Mouse (Mus musculus) intestine, embryonic 16.5 days (tissue): ENCODE measurements at regions not wholly inside any gene's neighbourhood (a gene's known extent, or its start where the extent isn't known, plus 50 kb on each side); places are given as distances from the start of the nearest gene placed in this dataset.
"Not testable (repeated sequence)": the region's sequence is repeated elsewhere in the genome, so short reads cannot be mapped to it uniquely, and the experiment has no call there.

Source experiments
- ATAC-seq: fragments of 200-750 bp; cut with Nextera tagmentation; 2 replicates; pipeline ENCODE4 v1.8.0; 2017; ENCODE audit warnings: moderate TSS enrichment, moderate library complexity
- H3K27ac ChIP-seq: fragments of 300-500 bp; sonication (generic); 2 replicates; pipeline ENCODE4 v1.5.1; 2014; ENCODE audit warnings: mild to moderate bottlenecking, low read length
- H3K27me3 ChIP-seq: fragments of 300-500 bp; sonication (generic); replicated peaks from 2 replicates; pipeline ENCODE4 v1.6.1; 2014; ENCODE audit warnings: low read length, control low read depth, mixed read lengths; ENCODE audit not compliant: control insufficient read depth, insufficient read depth
- H3K36me3 ChIP-seq: fragments of 300-500 bp; sonication (generic); 2 replicates; pipeline ENCODE4 v1.6.1; 2014; ENCODE audit warnings: low read length, control low read depth; ENCODE audit not compliant: control insufficient read depth, insufficient read depth
- H3K4me1 ChIP-seq: fragments of 300-500 bp; sonication (generic); 2 replicates; pipeline ENCODE4 v1.6.1; 2014; ENCODE audit warnings: low read length, control low read depth, mixed read lengths; ENCODE audit not compliant: control insufficient read depth, insufficient read depth
- H3K4me2 ChIP-seq: fragments of 300-500 bp; sonication (generic); 2 replicates; pipeline ENCODE4 v1.6.1; 2014; ENCODE audit warnings: low read depth, low read length, control low read depth
- H3K4me3 ChIP-seq: fragments of 300-500 bp; sonication (generic); 2 replicates; pipeline ENCODE4 v1.5.1; 2014; ENCODE audit warnings: mild to moderate bottlenecking, low read length
- H3K9ac ChIP-seq: fragments of 300-500 bp; sonication (generic); 2 replicates; pipeline ENCODE4 v1.6.1; 2014; ENCODE audit warnings: low read depth, low read length
- H3K9me3 ChIP-seq: fragments of 300-500 bp; sonication (generic); 2 replicates; pipeline ENCODE4 v1.6.1; 2016; ENCODE audit warnings: low read length, control low read depth; ENCODE audit not compliant: control insufficient read depth
- WGBS: fragments of 180-500 bp; shearing (Covaris S2); extraction: QIAGEN DNeasy Blood & Tissue Kit; methylation state at CpG from one replicate; pipeline ENCODE4 v1.1.7; 2014; 5-methylcytosine and 5-hydroxymethylcytosine counted together

- H3K4me3 ChIP-seq, H3K9ac ChIP-seq, H3K4me2 ChIP-seq, H3K4me1 ChIP-seq, H3K36me3 ChIP-seq, ATAC-seq, H3K27ac ChIP-seq, H3K27me3 ChIP-seq, H3K9me3 ChIP-seq: not testable (repeated sequence)
- WGBS = 36% methylated on average over 1 of the region's 1 CpGs
Measured at GRCm38 (mm10) chr6:67857945-67858344, 322.3 kb upstream of the Tacstd2 start.

- not testable (repeated sequence) for H3K4me3 ChIP-seq, H3K27ac ChIP-seq, H3K27me3 ChIP-seq, H3K4me2 ChIP-seq, H3K4me1 ChIP-seq, H3K36me3 ChIP-seq, H3K9ac ChIP-seq, H3K9me3 ChIP-seq, ATAC-seq
- WGBS = 80% methylated on average over 1 of the region's 1 CpGs
Measured at GRCm38 (mm10) chr6:67839486-67839885, 303.9 kb upstream of the Tacstd2 start.

GRCm38 (mm10) chr6:67812478-67812877 is 276.9 kb upstream of the Tacstd2 start:
- WGBS = 11% methylated on average over 3 of the region's 3 CpGs
- H3K27ac ChIP-seq, H3K4me3 ChIP-seq, H3K4me2 ChIP-seq, H3K36me3 ChIP-seq, H3K4me1 ChIP-seq, H3K9ac ChIP-seq, H3K27me3 ChIP-seq, H3K9me3 ChIP-seq, ATAC-seq: not testable (repeated sequence)

GRCm38 (mm10) chr6:67791393-67791792 is 255.8 kb upstream of the Tacstd2 start:
- no peaks in the 10 kb centered on the region for H3K27me3 ChIP-seq
- ATAC-seq = no peak
- no peaks in the 10 kb centered on the region for H3K9me3 ChIP-seq
- no peak overlapping the region for H3K4me2 ChIP-seq
- no peak overlapping the region for H3K4me3 ChIP-seq
- no peaks in the 10 kb centered on the region for H3K4me1 ChIP-seq
- no peak overlapping the region for H3K27ac ChIP-seq
- H3K9ac ChIP-seq = no peak overlapping the region
- H3K36me3 ChIP-seq = no peaks in the 10 kb centered on the region

GRCm38 (mm10) chr6:67790742-67791141 is 255.1 kb upstream of the Tacstd2 start:
- no peaks in the 10 kb centered on the region for H3K4me1 ChIP-seq
- 90% methylated on average over 1 of the region's 1 CpGs for WGBS
- no peak overlapping the region for H3K9ac ChIP-seq
- H3K4me2 ChIP-seq = no peak overlapping the region
- no peaks in the 10 kb centered on the region for H3K36me3 ChIP-seq
- no peak overlapping the region for H3K27ac ChIP-seq
- no peaks in the 10 kb centered on the region for H3K9me3 ChIP-seq
- no peak for ATAC-seq
- no peak overlapping the region for H3K4me3 ChIP-seq
- no peaks in the 10 kb centered on the region for H3K27me3 ChIP-seq

GRCm38 (mm10) chr6:67787091-67787765 is 251.6 kb upstream of the Tacstd2 start:
- WGBS = 72% methylated on average over 7 of the region's 7 CpGs
- H3K4me1 ChIP-seq = no peaks in the 10 kb centered on the region
- H3K27me3 ChIP-seq = no peaks in the 10 kb centered on the region
- no peak for ATAC-seq
- H3K4me2 ChIP-seq = no peak overlapping the region
- no peaks in the 10 kb centered on the region for H3K36me3 ChIP-seq
- no peak overlapping the region for H3K4me3 ChIP-seq
- H3K27ac ChIP-seq = no peak overlapping the region
- no peak overlapping the region for H3K9ac ChIP-seq
- H3K9me3 ChIP-seq = no peaks in the 10 kb centered on the region

GRCm38 (mm10) chr6:67778883-67779282 is 243.3 kb upstream of the Tacstd2 start:
- Histone ChIP-seq H3K4me3 (no peak overlapping the region), H3K4me2 (no peak overlapping the region), H3K9ac (no peak overlapping the region), H3K27me3 (no peaks in the 10 kb centered on the region), H3K27ac (no peak overlapping the region), H3K36me3 (no peaks in the 10 kb centered on the region), H3K9me3 (no peaks in the 10 kb centered on the region), H3K4me1 (no peaks in the 10 kb centered on the region)
- no peak for ATAC-seq
- 75% methylated on average over 4 of the region's 4 CpGs for WGBS

GRCm38 (mm10) chr6:67754102-67754501 is 218.5 kb upstream of the Tacstd2 start:
- not testable (repeated sequence) for H3K9ac ChIP-seq, H3K27me3 ChIP-seq, H3K4me1 ChIP-seq, H3K4me2 ChIP-seq, H3K27ac ChIP-seq, H3K9me3 ChIP-seq, ATAC-seq, H3K4me3 ChIP-seq, H3K36me3 ChIP-seq
- 87% methylated on average over 1 of the region's 1 CpGs for WGBS

GRCm38 (mm10) chr6:67725611-67726010 is 190.0 kb upstream of the Tacstd2 start:
- WGBS = 50% methylated on average over 1 of the region's 1 CpGs
- Histone ChIP-seq H3K36me3 (no peaks in the 10 kb centered on the region), H3K9ac (no peak overlapping the region), H3K4me2 (no peak overlapping the region), H3K27ac (no peak overlapping the region), H3K9me3 (no peaks in the 10 kb centered on the region), H3K4me1 (no peaks in the 10 kb centered on the region), H3K4me3 (no peak overlapping the region), H3K27me3 (no peaks in the 10 kb centered on the region)
- ATAC-seq = no peak

GRCm38 (mm10) chr6:67698952-67699351 is 163.4 kb upstream of the Tacstd2 start:
- H3K9ac ChIP-seq, H3K4me3 ChIP-seq, H3K4me1 ChIP-seq, H3K9me3 ChIP-seq, H3K36me3 ChIP-seq, H3K27me3 ChIP-seq, H3K4me2 ChIP-seq, ATAC-seq, H3K27ac ChIP-seq: not testable (repeated sequence)
- 14% methylated on average over 5 of the region's 7 CpGs for WGBS
